Mouse (Mus musculus): ENCODE results near the gene Dand5. TPM values are rescaled to one million over a fixed set of nuclear protein-coding genes. Genes with fewer than 3 reads are reported as not detected.
A peak's percentile ranks its signal among the peaks of the same experiment; 100 is the strongest.

The Dand5 gene
- polyA plus RNA-seq, 1 experiment = 2.2 TPM

DNA sequence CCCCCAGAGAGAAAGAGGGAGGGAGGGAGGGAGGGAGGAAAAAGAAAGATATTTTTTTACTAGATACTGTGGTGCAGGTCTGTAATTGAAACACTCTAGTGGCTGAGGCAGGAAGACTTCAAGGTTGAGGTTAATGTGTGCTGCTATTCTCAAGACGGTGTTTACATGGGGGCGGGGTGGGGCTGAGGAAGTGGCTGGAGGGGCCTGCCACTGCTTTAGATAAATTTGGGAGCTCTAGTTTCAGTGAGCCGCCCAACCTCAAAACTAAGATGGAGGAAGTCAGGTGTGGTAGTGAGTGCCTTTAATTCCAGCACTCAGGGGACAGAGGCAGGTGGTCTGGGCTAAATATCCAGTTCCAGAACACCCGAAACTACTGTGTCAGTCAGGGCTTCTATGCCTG lies 3.0 kb upstream of the Dand5 start:
- Histone ChIP-seq H3K27ac (ENCODE audit: control insufficient read depth, insufficient read depth, low read length) (peak overlapping the region; percentile 60), H3K36me3 (ENCODE audit: control insufficient read depth, insufficient read depth, low read length) (no peaks in the 10 kb centered on the region), H3K4me3 (ENCODE audit: control insufficient read depth, insufficient read depth, low read length) (no peak overlapping the region), H3K27me3 (ENCODE audit: control insufficient read depth, insufficient read depth, low read length) (no peaks in the 10 kb centered on the region), H3K4me1 (replicated peaks; ENCODE audit: control insufficient read depth, insufficient read depth, low read length) (peaks cover 12% of the 10 kb centered on the region)
- TF ChIP-seq POLR2A (IDR thresholded peaks at IDR 0.05; ENCODE audit: control insufficient read depth, extremely low read depth, insufficient read depth, low read length, poor library complexity) (no peak), CTCF (IDR thresholded peaks at IDR 0.05; ENCODE audit: borderline replicate concordance, control insufficient read depth, extremely low read depth, insufficient read depth, low read length, poor library complexity) (no peak)
- 10% methylated on average over 4 of the region's 4 CpGs for WGBS
- DNase-seq = peak; percentile 48

DNA sequence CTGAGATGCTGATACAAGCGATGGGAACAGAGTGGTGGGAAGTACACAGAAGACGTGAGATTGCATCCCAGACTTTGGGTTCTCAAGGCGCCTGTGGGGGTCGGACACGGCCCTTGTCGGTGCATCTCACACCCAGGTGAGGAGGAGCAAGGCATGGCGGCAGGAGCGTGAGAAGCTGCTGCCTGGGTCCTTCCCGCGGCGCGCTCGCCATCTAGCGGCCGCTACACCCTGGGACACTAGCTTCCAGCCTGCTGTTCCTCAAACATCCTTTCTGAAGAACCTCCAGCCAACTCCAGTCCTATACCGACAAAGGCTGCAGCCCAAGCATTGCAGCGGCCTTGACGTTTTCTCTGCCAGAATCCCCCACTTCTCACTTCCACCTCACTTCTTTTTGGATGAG lies 1.0 kb upstream of the Dand5 start:
- TF ChIP-seq POLR2A (IDR thresholded peaks at IDR 0.05; ENCODE audit: control insufficient read depth, extremely low read depth, insufficient read depth, low read length, poor library complexity) = 0 out of 2 replicates have a peak, but pooled peaks have one; percentile 31
- peak; percentile 88 for TF ChIP-seq CTCF (IDR thresholded peaks at IDR 0.05; ENCODE audit: borderline replicate concordance, control insufficient read depth, extremely low read depth, insufficient read depth, low read length, poor library complexity)
- no peak overlapping the region for H3K27ac ChIP-seq (ENCODE audit: control insufficient read depth, insufficient read depth, low read length)
- no peaks in the 10 kb centered on the region for H3K27me3 ChIP-seq (ENCODE audit: control insufficient read depth, insufficient read depth, low read length)
- DNase-seq = peak; percentile 56
- H3K4me1 ChIP-seq (replicated peaks; ENCODE audit: control insufficient read depth, insufficient read depth, low read length) = peaks cover 12% of the 10 kb centered on the region
- 2% methylated on average over 18 of the region's 18 CpGs for WGBS
- no peaks in the 10 kb centered on the region for H3K36me3 ChIP-seq (ENCODE audit: control insufficient read depth, insufficient read depth, low read length)
- H3K4me3 ChIP-seq (ENCODE audit: control insufficient read depth, insufficient read depth, low read length) = no peak overlapping the region

DNA sequence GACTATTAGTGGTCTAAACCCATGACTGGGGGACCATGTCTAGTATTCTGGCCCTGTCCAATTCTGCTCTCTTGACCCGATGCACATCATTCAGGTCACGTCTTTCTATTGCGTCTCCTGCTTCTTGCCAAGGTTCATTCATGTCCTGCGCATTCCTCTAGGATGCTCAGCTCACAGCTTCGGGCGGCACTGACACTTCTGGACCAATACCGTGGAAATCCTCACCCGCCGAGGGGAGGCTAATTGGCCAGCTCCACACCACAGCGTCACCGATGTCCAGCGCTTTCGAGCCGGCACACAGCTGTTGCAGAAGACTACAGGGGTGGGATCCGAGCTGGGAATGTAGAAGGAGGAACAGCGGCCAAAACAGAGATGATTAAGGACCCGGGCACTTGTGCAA lies 6.5 kb downstream of the Dand5 start:
- WGBS = 92% methylated on average over 17 of the region's 17 CpGs
- H3K27me3 ChIP-seq (ENCODE audit: control insufficient read depth, insufficient read depth, low read length) = no peaks in the 10 kb centered on the region

DNA sequence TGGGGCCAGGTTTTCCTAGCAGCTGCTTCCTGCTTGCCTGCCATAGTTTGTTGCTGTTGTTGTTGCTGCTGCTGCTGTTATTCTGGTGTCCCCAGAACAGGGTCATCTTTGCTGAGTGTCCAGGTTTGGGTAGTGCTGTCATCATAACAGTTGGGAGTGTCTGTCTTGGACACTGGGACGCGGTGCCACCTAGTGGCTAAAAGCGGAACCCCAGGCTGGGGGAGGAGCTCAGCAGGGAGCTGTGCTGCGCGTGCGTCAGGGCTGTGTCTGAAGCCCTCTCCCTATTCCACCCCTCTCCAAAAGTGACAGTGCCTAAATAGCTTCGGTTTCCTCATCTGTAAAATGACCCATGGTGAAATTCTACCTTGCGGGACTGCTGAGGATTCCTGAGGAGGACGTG lies 7.1 kb downstream of the Dand5 start:
- no peak for TF ChIP-seq POLR2A (IDR thresholded peaks at IDR 0.05; ENCODE audit: control insufficient read depth, extremely low read depth, insufficient read depth, low read length, poor library complexity)
- TF ChIP-seq CTCF (IDR thresholded peaks at IDR 0.05; ENCODE audit: borderline replicate concordance, control insufficient read depth, extremely low read depth, insufficient read depth, low read length, poor library complexity) = peak; percentile 90
- Histone ChIP-seq H3K4me3 (ENCODE audit: control insufficient read depth, insufficient read depth, low read length) (no peak overlapping the region), H3K4me1 (replicated peaks; ENCODE audit: control insufficient read depth, insufficient read depth, low read length) (peaks cover 2% of the 10 kb centered on the region; the same call in 1 of the 2 replicates), H3K27ac (ENCODE audit: control insufficient read depth, insufficient read depth, low read length) (no peak overlapping the region), H3K27me3 (ENCODE audit: control insufficient read depth, insufficient read depth, low read length) (no peaks in the 10 kb centered on the region), H3K36me3 (ENCODE audit: control insufficient read depth, insufficient read depth, low read length) (no peaks in the 10 kb centered on the region)
- 14% methylated on average over 9 of the region's 9 CpGs for WGBS
- peak; percentile 94 for DNase-seq

More for the DNA sequence above, 6.5 kb downstream of the Dand5 start:
- no peak overlapping the region for H3K27ac ChIP-seq (ENCODE audit: control insufficient read depth, insufficient read depth, low read length)
- H3K36me3 ChIP-seq (ENCODE audit: control insufficient read depth, insufficient read depth, low read length) = no peaks in the 10 kb centered on the region
- TF ChIP-seq CTCF (IDR thresholded peaks at IDR 0.05; ENCODE audit: borderline replicate concordance, control insufficient read depth, extremely low read depth, insufficient read depth, low read length, poor library complexity) (no peak), POLR2A (IDR thresholded peaks at IDR 0.05; ENCODE audit: control insufficient read depth, extremely low read depth, insufficient read depth, low read length, poor library complexity) (no peak)
- H3K4me1 ChIP-seq (replicated peaks; ENCODE audit: control insufficient read depth, insufficient read depth, low read length) = no peaks in the 10 kb centered on the region
- no peak overlapping the region for H3K4me3 ChIP-seq (ENCODE audit: control insufficient read depth, insufficient read depth, low read length)
- no peak for DNase-seq

DNA sequence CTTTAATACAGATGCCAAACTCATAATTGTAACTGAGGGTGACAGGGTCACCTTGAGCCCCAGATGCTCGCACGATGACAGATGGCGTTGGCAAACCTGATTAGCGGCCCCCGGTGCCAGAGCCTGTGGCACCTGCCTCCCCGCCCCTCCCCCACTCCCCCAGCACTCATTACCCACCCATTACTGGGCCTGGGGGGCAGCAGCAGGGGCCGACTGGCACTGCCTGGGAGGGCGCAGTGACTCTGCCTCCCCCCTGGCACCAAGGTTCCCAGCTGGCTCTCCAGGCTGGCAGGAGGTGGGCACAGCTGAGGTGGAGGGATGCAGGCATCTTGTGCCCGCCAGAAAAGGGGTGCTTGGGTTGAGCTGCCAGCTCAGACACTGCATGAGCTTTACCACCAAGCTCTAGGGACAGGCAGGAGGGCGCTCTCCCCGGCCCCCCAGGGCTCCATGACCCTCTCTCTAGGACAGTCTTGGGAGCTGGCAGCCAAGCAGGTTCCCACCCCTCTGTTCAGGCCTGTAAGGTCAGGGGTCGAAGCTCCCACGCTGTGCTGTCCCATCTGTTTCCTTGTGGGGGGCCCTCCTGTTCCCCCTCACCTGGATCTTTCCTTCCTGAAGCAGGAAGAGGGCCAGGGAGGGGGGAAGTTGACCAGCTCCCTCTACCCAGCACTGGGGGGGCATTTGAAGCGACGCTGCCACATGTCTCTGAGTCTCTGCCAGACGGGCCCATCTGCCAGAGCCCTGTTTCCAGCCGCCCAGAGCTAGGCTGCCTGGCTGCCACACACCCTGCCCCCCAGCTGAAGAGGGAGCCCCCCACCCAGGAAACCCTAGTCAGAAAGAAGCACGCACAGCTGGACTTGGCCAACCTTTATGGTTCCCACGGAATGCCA lies 7.8 kb downstream of the Dand5 start:
- H3K27ac ChIP-seq (ENCODE audit: control insufficient read depth, insufficient read depth, low read length) = no peak overlapping the region
- WGBS = 49% methylated on average over 19 of the region's 19 CpGs
- DNase-seq = no peak
- no peaks in the 10 kb centered on the region for H3K36me3 ChIP-seq (ENCODE audit: control insufficient read depth, insufficient read depth, low read length)
- H3K4me1 ChIP-seq (replicated peaks; ENCODE audit: control insufficient read depth, insufficient read depth, low read length) = peaks cover 2% of the 10 kb centered on the region; the same call in 1 of the 2 replicates
- no peak for TF ChIP-seq CTCF (IDR thresholded peaks at IDR 0.05; ENCODE audit: borderline replicate concordance, control insufficient read depth, extremely low read depth, insufficient read depth, low read length, poor library complexity)
- no peak for TF ChIP-seq POLR2A (IDR thresholded peaks at IDR 0.05; ENCODE audit: control insufficient read depth, extremely low read depth, insufficient read depth, low read length, poor library complexity)
- H3K4me3 ChIP-seq (ENCODE audit: control insufficient read depth, insufficient read depth, low read length) = no peak overlapping the region
- H3K27me3 ChIP-seq (ENCODE audit: control insufficient read depth, insufficient read depth, low read length) = no peaks in the 10 kb centered on the region

DNA sequence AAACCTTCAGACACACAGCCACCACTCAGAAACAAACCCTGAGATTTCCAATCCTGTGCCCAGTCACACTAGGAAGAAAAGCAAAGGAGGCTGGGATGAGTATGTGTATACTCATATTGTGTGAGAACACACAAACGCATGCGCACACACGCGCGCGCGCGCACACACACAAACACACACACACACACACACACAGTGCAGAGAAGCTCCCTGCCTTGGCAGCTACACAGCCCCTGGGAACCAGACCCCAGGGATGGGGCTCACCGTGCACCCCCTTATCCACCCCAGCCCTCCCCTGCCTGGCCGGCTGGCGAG lies 8.4 kb downstream of the Dand5 start:
- 96% methylated on average over 11 of the region's 11 CpGs for WGBS
- DNase-seq = no peak

More for the DNA sequence above, 8.4 kb downstream of the Dand5 start:
- Histone ChIP-seq H3K36me3 (ENCODE audit: control insufficient read depth, insufficient read depth, low read length) (no peaks in the 10 kb centered on the region), H3K4me1 (replicated peaks; ENCODE audit: control insufficient read depth, insufficient read depth, low read length) (peaks cover 2% of the 10 kb centered on the region; the same call in 1 of the 2 replicates), H3K27ac (ENCODE audit: control insufficient read depth, insufficient read depth, low read length) (no peak overlapping the region), H3K4me3 (ENCODE audit: control insufficient read depth, insufficient read depth, low read length) (no peak overlapping the region), H3K27me3 (ENCODE audit: control insufficient read depth, insufficient read depth, low read length) (no peaks in the 10 kb centered on the region)
- no peak for TF ChIP-seq CTCF (IDR thresholded peaks at IDR 0.05; ENCODE audit: borderline replicate concordance, control insufficient read depth, extremely low read depth, insufficient read depth, low read length, poor library complexity)
- no peak for TF ChIP-seq POLR2A (IDR thresholded peaks at IDR 0.05; ENCODE audit: control insufficient read depth, extremely low read depth, insufficient read depth, low read length, poor library complexity)
